Mouse (Mus musculus) gastrocnemius, adult 8-10 months (tissue): ENCODE data around the gene Gm49358. TPM values are rescaled to one million over a fixed set of nuclear protein-coding genes. Genes with fewer than 3 reads are reported as not detected.

ENCODE experiments used
- DNase-seq, 2 experiments: peaks; one replicate each; pipeline ENCODE4 v3.0.0; 2022; ENCODE audit warnings: low spot score in 2 of 2
- total RNA-seq, 4 experiments: library from RNA; stranded (reverse); gene quantifications; 2 replicates each; pipeline ENCODE4 v1.2.4; 2022

Gm49358 gene
- total RNA-seq, 4 experiments from 2014 or later, result 20.1 to 25.2 (median 21.3) TPM

GRCm38 (mm10) chr10:86778398-86779116 is 14.8 kb downstream of the Gm49358 start, which contains the start of gene Nt5dc3:
TSS of gene Nt5dc3 (plus strand) at chr10:86779005.
- peak; percentile 98 to 99 for DNase-seq

- no peak for DNase-seq
Observed at GRCm38 (mm10) chr10:86779117-86779755, 15.5 kb downstream of the Gm49358 start.

GRCm38 (mm10) chr10:86779816-86780500 is 16.2 kb downstream of the Gm49358 start:
- DNase-seq, result no peak

GRCm38 (mm10) chr10:86781641-86782040 is 17.9 kb downstream of the Gm49358 start:
- DNase-seq, result no peak

GRCm38 (mm10) chr10:86782656-86783055 is 18.9 kb downstream of the Gm49358 start:
- DNase-seq, result no peak

- no peak for DNase-seq
Observed at GRCm38 (mm10) chr10:86783561-86783960, 19.8 kb downstream of the Gm49358 start.

- DNase-seq, result no peak
Observed at GRCm38 (mm10) chr10:86784126-86784675, 20.4 kb downstream of the Gm49358 start.

- DNase-seq, result no peak
Observed at GRCm38 (mm10) chr10:86785396-86785795, 21.6 kb downstream of the Gm49358 start.

- no peak for DNase-seq
Observed at GRCm38 (mm10) chr10:86786083-86786482, 22.3 kb downstream of the Gm49358 start.

- no peak for DNase-seq
Observed at GRCm38 (mm10) chr10:86788193-86788592, 24.4 kb downstream of the Gm49358 start.

- DNase-seq, result no peak
Observed at GRCm38 (mm10) chr10:86789146-86789672, 25.4 kb downstream of the Gm49358 start.

- no peak for DNase-seq
Observed at GRCm38 (mm10) chr10:86791507-86792184, 27.9 kb downstream of the Gm49358 start.

- DNase-seq, result no peak
Observed at GRCm38 (mm10) chr10:86793509-86793951, 29.8 kb downstream of the Gm49358 start.

- DNase-seq, result no peak
Observed at GRCm38 (mm10) chr10:86794196-86794595, 30.4 kb downstream of the Gm49358 start.

GRCm38 (mm10) chr10:86794794-86795535 is 31.2 kb downstream of the Gm49358 start:
- DNase-seq, result peak; percentile 57 to 58

GRCm38 (mm10) chr10:86796073-86796741 is 32.4 kb downstream of the Gm49358 start:
- DNase-seq, result no peak

- no peak for DNase-seq
Observed at GRCm38 (mm10) chr10:86807362-86807761, 43.6 kb downstream of the Gm49358 start.

GRCm38 (mm10) chr10:86808013-86808758 is 44.4 kb downstream of the Gm49358 start:
- no peak for DNase-seq

GRCm38 (mm10) chr10:86810000-86810399 is 46.2 kb downstream of the Gm49358 start:
- peak; percentile 68 for DNase-seq
